Mouse (Mus musculus): ENCODE data around the gene Snx5.

DNA sequence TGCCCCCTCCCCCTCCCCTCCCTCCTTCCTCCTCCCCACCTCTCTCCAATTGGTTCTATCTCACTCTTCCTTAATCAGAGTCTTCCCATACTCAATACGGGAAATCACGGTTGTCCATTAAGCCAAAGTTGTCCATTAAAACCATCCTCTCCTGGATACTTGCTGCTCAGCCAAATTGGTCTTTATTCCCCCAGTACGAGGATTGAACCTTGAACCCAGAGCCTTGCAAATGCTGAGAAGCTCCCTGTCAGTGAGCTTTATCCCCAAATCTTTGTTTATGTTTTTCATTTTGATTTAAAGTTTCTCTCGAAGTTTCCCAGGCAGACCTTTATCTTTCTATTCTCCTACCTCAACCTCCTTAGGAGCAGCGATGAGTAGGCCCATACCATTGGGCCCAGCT, 67.7 kb downstream of the Snx5 start:
- TF ChIP-seq CTCF (IDR thresholded peaks at IDR 0.05; ENCODE audit: extremely low read depth, insufficient read depth, insufficient read length, insufficient replicate concordance) (no peak), POLR2A (IDR thresholded peaks at IDR 0.05; ENCODE audit: low read depth, low read length) (no peak)

All from spleen, adult 2 months (tissue).